Mouse (Mus musculus) frontal cortex, adult 2 months (tissue): ENCODE measurements at regions not wholly inside any gene's neighbourhood (a gene's known extent, or its start where the extent isn't known, plus 50 kb on each side); places are given as distances from the start of the nearest gene placed in this dataset.

Experiments
- DNase-seq, 2 experiments: peaks; one replicate each; pipeline ENCODE4 v3.0.0; 2022; ENCODE audit warnings: low spot score in 1 of 2; ENCODE audit errors: extremely low spot score in 1 of 2

DNA sequence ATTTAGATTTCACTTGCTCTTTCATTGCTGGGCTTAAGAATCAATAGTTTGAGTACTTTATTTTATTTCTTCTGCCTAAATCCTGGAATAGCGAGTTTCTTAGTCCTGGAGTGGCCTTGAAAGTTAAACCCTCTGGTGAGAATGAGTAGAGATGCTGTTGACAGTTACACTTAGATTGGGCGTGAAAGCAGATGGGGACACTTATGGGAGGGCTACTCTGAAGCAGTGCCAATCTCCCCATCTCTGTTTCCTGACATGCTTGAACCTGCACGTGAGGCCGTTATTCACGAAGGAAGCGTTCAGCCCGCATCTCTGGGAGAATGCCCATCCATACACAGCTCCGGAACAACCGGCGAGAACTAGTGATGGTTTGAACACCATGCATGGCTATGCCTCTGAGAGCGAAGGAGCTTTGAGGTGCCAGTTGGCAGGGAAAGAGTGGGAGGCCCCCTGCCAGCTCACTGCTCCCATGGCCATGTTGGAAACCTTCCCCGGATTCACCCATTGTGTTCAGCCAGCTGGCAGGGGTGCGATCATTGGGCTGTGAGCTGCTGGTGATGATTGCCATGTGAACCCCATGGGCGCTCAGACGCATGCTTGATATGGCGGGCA, 792.2 kb upstream of the Got2 start:
- peak in 1 of 2 experiments; percentile 23 for DNase-seq

DNA sequence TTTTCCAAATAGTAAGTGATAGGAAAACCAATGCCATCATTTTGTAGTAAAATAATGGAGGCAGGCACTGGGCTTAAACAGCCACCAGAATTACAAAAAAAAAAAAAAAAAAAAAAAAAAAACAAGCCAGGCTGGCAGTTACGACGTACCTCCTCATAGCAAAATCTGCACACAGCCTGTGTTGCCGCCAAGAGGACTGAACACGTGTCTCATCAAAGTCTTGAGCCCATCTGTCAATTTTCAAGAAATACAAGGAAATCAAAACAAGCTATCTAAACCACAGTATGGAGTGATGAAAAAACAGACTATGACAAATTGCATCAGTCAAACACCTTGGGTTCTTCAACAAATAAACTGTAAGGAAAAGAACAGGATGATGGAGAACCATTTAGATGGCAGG, 791.2 kb upstream of the Got2 start:
- DNase-seq: no peak

DNA sequence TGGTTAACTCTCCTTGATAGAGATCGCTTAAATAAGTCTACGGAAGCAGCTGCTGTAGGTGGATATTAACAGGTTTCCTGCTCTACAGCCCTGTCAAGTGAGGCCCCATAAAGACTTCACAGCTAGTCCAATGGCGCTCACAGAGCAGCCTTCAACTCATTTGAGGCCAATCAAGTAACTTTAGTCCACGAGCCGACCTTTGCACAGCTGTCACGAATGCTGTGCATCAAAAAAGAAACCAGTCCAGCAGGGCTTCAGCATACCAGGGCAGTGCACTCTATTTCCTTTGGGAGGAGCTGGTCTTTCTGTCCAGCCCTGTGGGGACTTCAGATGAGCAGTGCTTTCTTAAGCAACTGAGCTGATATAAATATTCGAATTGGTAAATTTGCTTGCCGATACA, 786.4 kb upstream of the Got2 start:
- DNase-seq: no peak

DNA sequence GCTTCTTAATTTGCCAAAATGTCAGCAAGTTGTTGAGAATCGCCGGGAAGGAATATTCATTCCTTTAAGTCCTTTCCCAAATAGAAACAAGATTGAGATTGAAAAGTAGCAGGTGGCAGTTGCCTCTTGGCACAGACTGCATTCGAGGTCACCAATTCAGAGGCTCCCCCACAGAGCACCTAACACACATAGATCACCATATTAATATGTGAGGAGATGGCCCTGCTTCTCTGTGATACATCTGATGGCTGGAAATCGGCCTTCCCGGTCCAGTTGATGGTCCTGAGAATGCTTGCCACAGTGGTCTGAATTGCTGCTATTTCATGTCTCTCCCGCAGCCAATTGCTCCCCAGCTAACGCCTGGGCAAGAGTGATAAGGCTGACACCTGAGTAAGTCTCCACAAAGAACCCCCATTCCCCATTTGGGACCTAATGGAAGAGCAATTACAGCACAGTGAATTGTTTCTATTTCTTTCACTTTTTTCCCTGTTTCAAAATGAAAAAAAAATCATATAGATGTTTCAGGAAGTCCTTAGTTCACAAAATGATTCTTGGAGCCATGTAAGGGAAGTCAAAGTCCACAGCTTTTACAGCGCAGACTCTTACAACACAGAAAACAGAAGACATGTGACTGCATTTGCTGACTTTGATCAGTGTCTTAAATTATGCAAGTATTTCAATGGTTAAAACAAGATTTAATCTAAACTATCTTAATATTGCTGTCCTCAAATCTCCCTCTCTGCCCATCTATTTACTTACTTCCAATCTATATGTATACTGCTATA, 768.3 kb upstream of the Got2 start:
- DNase-seq: no peak

DNA sequence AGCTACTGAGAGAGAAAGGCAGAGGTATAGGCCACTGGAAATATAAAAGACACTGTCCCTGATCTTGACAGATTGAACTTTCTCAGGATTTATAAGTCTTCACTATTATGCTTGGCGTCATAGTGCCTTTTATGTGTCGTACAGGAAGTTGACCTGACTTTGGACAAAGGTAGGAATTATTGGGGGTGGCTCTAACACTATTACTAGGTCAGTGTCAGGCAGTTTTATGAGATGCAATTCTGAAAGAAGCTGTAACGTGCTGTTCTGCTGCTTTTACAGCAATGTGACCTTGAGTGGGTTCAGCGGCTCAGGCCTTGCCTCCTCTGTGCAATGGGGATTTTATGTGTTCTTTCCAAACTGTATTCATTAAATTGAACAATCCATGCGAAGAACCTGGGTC, 759.4 kb upstream of the Got2 start:
- no peak for DNase-seq
